Mouse (Mus musculus): ENCODE measurements at regions not wholly inside any gene's neighbourhood (a gene's known extent, or its start where the extent isn't known, plus 50 kb on each side); places are given as distances from the start of the nearest gene placed in this dataset.

GRCm38 (mm10) chr1:3012530-3012929 lies 1795.2 kb upstream of the Gm37988 start:
- no peak for DNase-seq (ENCODE audit: low spot score in 2 of 2)

- DNase-seq (ENCODE audit: low spot score in 2 of 2), result no peak
Measured at GRCm38 (mm10) chr1:3062759-3063158, 1744.9 kb upstream of the Gm37988 start.

- no peak for DNase-seq (ENCODE audit: low spot score in 2 of 2)
Measured at GRCm38 (mm10) chr1:3094375-3094774, 1713.3 kb upstream of the Gm37988 start.

- DNase-seq (ENCODE audit: low spot score in 2 of 2), result no peak
Measured at GRCm38 (mm10) chr1:3094910-3095309, 1712.8 kb upstream of the Gm37988 start.

GRCm38 (mm10) chr1:3113564-3113963 lies 1694.1 kb upstream of the Gm37988 start:
- DNase-seq (ENCODE audit: low spot score in 2 of 2), result no peak

- DNase-seq (ENCODE audit: low spot score in 2 of 2), result no peak
Measured at GRCm38 (mm10) chr1:3119498-3120391, 1687.9 kb upstream of the Gm37988 start.

- DNase-seq (ENCODE audit: low spot score in 2 of 2), result no peak
Measured at GRCm38 (mm10) chr1:3120392-3120690, 1687.4 kb upstream of the Gm37988 start.

- peak in 1 of 2 experiments; percentile 9 for DNase-seq (ENCODE audit: low spot score in 2 of 2)
Measured at GRCm38 (mm10) chr1:3121288-3121687, 1686.4 kb upstream of the Gm37988 start.

- no peak for DNase-seq (ENCODE audit: low spot score in 2 of 2)
Measured at GRCm38 (mm10) chr1:3121745-3122144, 1685.9 kb upstream of the Gm37988 start.
